Mouse (Mus musculus) embryonic stem cell, embryonic (primary cell): ENCODE measurements around the gene Vav3.

Experiments
- CTCF ChIA-PET, 4 experiments: fragments of 300-600 bp in 2 of 4; fragments of 350-600 bp in 2 of 4; sonication (Branson Sonifier 250); formaldehyde crosslinking; loops; one replicate each; lab custom pipeline; 2022; ENCODE audit warnings: inconsistent platforms in 2 of 4; lab: Charles Lee
- POLR2A ChIA-PET, 4 experiments: fragments of 300-600 bp in 2 of 4; fragments of 350-600 bp in 2 of 4; sonication (Branson Sonifier 250); formaldehyde crosslinking; loops; one replicate each; lab custom pipeline; 2022; ENCODE audit warnings: antibody characterized with exemption in 4 of 4, inconsistent platforms in 1 of 4; lab: Charles Lee

The Vav3 gene

DNA sequence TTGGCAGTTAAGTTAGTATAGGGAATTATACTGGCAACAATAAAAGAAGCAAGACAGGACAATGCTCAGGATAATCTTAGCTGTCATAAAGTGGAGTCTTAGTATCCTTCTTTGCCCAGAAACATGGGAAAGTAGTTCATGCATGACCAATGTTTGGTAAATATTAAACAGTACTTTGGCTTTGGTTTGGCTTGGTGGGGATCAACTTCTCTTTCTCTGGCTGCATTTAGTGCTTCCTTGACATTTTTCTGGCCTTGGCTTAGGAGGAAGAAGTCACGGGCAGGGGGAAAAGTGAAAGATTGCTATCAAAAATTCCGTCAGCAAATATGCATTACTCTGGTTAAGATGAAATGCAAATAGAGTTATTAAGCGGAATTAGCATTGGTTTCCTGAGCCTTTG, 197.2 kb downstream of the Vav3 start:
- CTCF ChIA-PET, result no interaction called here
- POLR2A ChIA-PET, result no interaction called here

- CTCF ChIA-PET, result no interaction called here
Observed at GRCm38 (mm10) chr3:109540009-109540408, 199.6 kb downstream of the Vav3 start.

DNA sequence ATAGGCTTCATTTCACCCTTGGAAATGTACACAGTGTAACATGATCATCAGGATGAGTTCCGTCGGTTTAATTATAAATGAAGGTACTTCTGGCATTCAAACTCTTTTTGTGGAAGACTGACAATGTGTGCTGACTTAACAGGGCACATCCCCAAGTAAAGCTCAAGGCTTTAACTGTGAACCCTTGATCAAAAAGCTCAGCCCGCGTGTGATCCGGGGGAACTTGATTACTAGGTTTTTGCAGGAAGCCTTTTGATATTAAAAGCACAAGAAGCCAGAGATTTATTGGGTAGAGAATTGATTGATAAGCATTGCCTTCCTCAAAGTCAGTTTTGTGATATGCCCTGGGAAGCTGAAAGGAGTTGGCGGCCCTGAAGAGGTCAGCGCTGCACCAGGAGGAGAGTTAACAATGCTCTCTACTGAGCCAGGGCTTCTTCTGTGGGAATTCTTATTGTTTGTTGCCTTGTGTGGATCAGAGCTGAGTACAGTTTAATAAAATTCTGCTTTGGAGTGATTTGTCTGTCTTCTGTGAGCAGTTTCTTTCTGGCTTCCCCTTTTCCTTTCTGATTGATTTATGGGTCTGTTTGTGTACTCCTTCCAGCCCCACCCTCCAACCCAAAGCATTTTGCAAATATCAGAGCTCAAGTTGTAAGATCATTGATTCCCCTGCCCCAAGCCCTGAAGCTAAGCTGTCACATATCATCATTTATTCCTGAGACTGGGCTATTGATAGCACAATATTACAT, 204.2 kb downstream of the Vav3 start:
- POLR2A ChIA-PET, result no interaction called here
- CTCF ChIA-PET, result no interaction called here

More at GRCm38 (mm10) chr3:109540009-109540408, 199.6 kb downstream of the Vav3 start:
- POLR2A ChIA-PET, result no interaction called here

GRCm38 (mm10) chr3:109557329-109557728, 216.9 kb downstream of the Vav3 start:
- ChIA-PET CTCF (no interaction called here), POLR2A (interaction anchor here in 1 of 4 experiments (1.0 kb wide), 1 partner anchor 212 kb away, joined by 3 read pairs; no protein-coding TSS in a partner anchor)

DNA sequence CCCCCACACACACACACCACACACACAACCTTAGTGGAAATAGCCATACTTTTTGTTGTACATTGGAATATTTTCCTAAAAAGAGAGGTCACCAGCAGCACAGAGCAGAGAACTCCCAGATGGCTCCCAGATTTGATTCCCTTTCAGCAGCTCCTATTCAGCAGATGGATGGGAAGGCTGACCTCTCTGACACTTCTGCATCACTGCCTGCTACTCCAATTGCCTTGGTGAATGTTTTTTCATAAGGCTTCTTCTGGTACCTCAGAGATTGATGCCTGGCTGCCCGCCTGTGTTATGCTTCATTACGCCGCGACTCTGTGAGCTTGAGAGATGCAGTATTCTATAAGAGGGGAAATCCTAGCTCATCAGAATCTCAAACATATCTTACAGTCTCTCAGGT, 220.8 kb downstream of the Vav3 start:
- POLR2A ChIA-PET, result no interaction called here
- CTCF ChIA-PET, result no interaction called here

DNA sequence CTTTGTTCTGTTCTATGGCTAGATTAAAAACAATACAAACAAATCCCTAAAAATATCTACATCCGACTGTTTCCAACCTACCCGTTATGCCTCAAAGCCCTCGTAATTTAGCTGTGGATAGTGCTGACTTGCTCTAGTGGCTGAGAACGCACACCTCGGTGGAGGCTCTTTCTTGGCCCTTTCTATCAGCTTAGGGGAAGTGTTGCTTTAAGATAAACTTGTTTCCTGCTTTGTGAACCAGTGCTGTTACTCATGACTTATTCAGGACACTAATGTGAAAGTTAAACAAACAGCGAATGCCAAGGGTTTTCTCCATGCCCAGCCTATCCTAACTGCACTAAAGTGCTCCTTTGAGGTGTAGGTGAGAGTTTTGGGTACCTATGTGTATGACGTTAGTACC, 221.3 kb downstream of the Vav3 start:
- POLR2A ChIA-PET, result no interaction called here

DNA sequence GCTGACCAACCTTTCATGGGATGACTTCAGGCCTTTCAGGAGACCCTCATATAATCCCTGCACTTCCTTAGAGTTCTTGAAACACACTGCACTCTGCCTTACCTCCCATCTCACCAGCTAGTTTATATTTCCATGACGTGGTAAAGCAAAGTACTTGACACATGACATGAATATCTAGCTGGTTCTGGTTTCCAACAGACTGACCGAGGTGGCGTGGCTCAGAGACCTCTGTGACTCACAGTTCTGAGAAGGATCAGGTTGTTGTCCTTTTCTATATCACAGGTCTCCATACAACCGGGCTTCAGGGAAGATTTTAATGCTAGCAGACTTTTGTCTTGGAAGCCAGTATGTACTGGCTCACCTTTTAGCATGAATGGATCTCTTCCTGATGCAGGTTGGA, 221.8 kb downstream of the Vav3 start:
- ChIA-PET POLR2A (no interaction called here), CTCF (no interaction called here)

More for the DNA sequence above, 221.3 kb downstream of the Vav3 start:
- CTCF ChIA-PET, result no interaction called here

- ChIA-PET CTCF (no interaction called here), POLR2A (no interaction called here)
Observed at GRCm38 (mm10) chr3:109564443-109564842, 224.0 kb downstream of the Vav3 start.

DNA sequence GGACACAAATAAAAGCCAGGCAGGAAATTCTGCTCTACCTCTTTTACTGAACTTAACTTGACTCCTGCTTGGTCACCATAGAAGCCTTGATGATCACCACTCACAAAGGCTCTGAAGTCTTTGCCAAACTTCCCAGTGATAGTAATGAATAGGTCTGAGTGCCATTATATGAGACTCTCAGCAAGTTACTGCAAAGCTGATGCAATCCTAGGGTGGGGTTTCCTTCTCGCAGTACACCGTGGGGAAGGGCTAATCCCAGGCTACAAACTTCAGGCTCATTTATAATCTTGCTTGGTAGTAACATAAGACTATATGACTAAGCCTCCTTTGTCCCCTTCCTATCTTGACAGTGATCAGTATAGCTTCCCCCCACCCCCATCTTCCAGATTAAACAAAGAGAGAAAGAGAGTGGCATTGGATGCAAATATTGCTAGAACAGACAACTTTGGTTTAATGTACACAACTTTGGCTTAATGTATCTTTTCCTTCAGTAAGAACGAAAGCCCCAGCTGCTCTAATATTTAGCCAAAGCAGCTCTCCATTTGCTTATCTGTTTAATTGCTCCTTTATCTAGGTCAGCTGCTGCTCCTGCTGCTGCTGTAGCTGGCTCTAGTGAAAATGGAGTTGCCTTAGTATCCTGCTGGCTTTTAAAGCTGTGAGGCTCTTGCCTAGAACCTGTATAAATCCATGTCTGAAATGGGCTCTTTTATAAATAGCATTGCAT, 228.3 kb downstream of the Vav3 start:
- CTCF ChIA-PET, result interaction anchor here in 1 of 4 experiments (0.7 kb wide), 1 partner anchor 286 kb away, joined by 4 read pairs; no protein-coding TSS in a partner anchor
- POLR2A ChIA-PET, result no interaction called here

- CTCF ChIA-PET, result no interaction called here
- POLR2A ChIA-PET, result no interaction called here
Observed at GRCm38 (mm10) chr3:109571483-109571882, 231.0 kb downstream of the Vav3 start.

DNA sequence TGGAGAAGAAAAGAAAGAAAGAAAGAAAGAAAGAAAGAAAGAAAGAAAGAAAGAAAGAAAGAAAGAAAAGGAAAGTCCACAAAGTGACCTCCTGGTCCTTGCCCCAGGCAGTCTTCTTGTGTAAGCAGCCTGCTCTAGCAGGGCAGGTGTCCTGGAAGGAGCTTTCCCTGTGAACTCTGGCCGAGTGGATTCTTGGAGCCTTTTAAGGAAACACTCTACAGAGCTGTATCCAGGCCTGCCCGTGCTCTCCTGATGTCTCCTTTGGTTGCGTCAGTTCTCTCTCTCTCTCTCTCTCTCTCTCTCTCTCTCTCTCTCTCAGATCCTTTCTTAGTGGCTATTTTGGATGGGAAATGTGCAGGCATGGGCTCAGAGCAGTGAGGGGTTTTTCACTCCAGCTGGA, 232.4 kb downstream of the Vav3 start:
- POLR2A ChIA-PET, result no interaction called here
- CTCF ChIA-PET, result interaction anchor here in 1 of 4 experiments (0.6 kb wide), 2 partner anchors 252 to 574 kb away, joined by 3 to 6 read pairs; no protein-coding TSS in a partner anchor

DNA sequence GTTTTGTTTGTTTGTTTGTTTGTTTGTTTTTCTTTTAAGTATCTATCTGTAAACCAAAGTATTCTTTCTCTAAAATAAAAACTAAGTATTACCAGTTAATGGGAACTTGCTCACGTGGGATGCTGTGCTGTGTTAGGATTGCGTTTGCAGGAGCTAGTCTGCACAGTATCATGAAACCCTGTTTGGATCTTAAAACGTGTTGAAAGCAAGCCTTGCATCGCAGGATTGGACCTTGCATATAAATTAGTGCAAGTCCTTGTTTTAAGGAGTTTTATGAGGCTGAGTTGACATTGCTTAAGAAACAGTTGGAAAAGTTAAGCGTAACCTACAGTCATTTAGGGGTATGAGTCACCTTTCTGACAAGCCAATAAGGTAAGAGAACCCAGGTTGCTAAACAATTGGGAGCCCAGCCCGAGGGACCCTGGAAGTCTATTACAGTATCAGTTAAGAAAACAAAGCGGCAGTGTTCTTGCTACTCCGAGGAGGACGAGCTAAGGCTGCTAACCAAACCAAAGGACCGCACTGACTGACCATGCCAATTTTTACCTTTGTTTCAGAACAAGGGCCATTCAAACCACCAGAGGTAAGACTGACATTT, 233.2 kb downstream of the Vav3 start:
- POLR2A ChIA-PET, result interaction anchor here in 1 of 4 experiments (0.7 kb wide), 1 partner anchor 297 kb away, joined by 3 read pairs; no protein-coding TSS in a partner anchor
- CTCF ChIA-PET, result interaction anchor here in 1 of 4 experiments (0.6 kb wide), 1 partner anchor 573 kb away, joined by 6 read pairs; no protein-coding TSS in a partner anchor

DNA sequence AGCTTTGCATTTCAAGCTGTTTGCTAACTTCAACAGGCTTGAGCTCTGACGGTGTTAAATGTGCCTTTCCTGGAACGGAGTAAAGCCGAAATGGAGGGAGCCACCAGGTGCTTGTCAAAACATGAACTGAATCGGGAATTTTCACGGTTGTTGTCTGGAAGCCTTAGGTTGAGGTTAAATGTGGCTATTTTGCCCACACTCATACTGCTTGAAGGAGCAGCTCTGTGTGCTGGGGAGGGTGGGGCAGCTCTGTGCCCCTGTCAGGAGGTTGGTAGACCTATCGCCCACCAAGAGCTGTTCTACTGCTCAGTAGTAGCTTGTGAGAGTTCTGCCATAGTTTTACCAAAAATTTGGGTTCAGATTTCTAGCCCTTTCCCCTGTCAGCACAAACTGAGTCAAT, 233.7 kb downstream of the Vav3 start:
- POLR2A ChIA-PET, result no interaction called here

DNA sequence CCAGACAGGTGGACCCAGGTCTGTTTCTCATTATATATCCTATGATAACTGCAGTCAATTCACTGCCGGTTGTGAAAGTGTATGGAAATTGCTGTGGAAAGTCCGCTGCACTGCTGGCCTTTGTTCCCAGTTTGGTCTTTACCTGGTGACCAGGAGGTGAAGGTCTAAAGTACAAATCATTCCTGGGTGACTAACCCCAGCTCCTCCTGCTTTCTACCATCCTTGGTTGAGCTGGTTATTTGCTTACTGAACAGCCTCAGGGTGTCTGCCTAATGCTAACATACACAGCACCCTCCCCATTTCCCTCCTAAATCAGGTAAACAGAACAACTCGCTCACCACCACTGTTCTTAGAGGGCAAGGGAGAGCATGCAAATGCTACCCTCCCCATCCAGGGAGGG, 237.9 kb downstream of the Vav3 start:
- ChIA-PET POLR2A (no interaction called here), CTCF (no interaction called here)

More for the DNA sequence above, 233.7 kb downstream of the Vav3 start:
- CTCF ChIA-PET, result no interaction called here

DNA sequence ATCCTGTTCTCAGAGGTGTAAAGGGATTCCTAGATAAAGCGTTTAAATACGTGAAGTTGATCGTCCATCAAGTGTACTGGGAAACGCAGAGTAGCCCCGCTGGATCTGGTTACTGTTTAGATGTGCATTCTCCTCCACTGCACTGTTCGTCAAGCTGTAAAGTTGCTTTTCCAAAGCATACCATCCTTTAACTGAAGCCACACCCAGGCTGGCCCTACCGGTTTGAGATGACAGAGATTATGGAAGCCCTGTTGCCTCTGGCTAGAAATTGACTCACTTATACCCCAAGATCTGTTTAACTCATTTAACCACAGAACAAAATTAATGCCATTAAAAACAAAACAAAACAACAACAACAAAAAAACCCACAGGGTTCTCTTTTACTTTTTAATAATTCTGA, 238.5 kb downstream of the Vav3 start:
- ChIA-PET CTCF (no interaction called here), POLR2A (no interaction called here)

DNA sequence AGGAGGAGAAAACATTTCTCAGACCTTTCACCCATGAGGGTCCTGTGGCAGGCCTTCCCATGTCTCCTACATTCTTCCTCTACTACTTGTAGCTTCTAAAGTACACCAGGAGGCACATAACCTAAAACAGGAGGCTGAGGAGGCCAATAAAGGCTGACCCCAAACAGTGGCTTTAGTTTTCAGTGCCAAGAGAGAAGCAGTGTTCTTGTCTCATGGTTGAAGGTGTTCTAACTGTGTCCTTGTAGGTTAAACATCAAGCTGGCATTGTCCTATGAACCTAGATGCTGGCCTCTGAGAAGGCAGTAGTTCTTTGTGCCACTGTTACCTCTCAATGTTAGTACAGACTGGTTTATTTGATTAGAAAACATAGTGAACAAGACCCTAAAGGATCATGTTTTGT, 245.5 kb downstream of the Vav3 start:
- ChIA-PET CTCF (interaction anchor here in 1 of 4 experiments (0.6 kb wide), 1 partner anchor 44 kb away, joined by 3 read pairs; no protein-coding TSS in a partner anchor), POLR2A (no interaction called here)

- ChIA-PET CTCF (no interaction called here), POLR2A (no interaction called here)
Observed at GRCm38 (mm10) chr3:109592970-109593369, 252.5 kb downstream of the Vav3 start.

- POLR2A ChIA-PET, result interaction anchor here in 1 of 4 experiments (0.5 kb wide), 1 partner anchor 880 kb away, joined by 7 read pairs; no protein-coding TSS in a partner anchor
- CTCF ChIA-PET, result no interaction called here
Observed at GRCm38 (mm10) chr3:109596084-109596483, 255.6 kb downstream of the Vav3 start.

- ChIA-PET CTCF (no interaction called here), POLR2A (no interaction called here)
Observed at GRCm38 (mm10) chr3:109600699-109601451, 260.4 kb downstream of the Vav3 start.
